Mouse (Mus musculus): ENCODE data around the gene Wdr1. TPM values are rescaled to one million over a fixed set of nuclear protein-coding genes. Genes with fewer than 3 reads are reported as not detected.

Wdr1 gene
- total RNA-seq, 2 experiments from 2014 or later = 46.1 to 78.0 TPM

GRCm38 (mm10) chr5:38547375-38547774 is 15.6 kb downstream of the Wdr1 start:
- no peak for ATAC-seq (replicated peaks; ENCODE audit: low FRiP score, poor library complexity, severe bottlenecking)

- ATAC-seq (replicated peaks; ENCODE audit: low FRiP score, poor library complexity, severe bottlenecking) = no peak
Measured at GRCm38 (mm10) chr5:38544423-38545415, 18.3 kb downstream of the Wdr1 start.

DNA sequence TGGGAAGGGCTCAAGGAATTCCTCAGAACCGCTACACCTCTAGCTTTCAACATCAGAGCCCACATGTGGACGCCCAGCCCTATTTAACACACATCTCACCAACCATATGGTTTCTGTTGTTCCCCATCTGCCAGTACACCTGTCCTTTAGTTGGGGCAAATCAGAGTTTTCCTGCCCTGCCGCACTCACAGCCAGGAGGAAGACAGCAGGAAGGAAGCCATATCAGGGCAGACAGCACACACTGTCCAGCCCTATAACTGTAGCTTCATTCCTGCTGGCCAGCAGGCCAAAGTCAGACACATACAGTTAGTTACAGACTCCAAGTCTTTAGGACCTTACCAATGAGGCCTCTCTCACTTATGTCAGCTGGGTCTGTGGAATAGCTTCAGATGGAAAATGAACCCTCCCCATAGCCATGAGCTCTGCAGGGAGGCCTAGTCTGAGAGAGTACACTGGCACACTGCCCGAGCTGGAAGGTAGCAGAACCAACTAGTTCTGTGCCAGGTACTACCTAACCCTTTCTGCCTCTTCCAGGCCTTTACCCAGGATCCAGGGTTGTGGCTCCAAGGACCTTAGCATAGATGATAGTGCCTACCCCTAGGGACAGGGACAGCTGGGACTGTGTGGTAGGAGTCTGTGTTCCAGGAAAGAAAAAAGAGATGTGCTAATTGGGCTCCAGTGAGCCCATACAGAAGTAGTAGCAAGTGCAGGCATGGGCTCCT is 19.4 kb downstream of the Wdr1 start:
- ATAC-seq (replicated peaks; ENCODE audit: low FRiP score, poor library complexity, severe bottlenecking) = no peak

- ATAC-seq (replicated peaks; ENCODE audit: low FRiP score, poor library complexity, severe bottlenecking) = no peak
Measured at GRCm38 (mm10) chr5:38541728-38542127, 21.3 kb downstream of the Wdr1 start.

GRCm38 (mm10) chr5:38540898-38541297 is 22.1 kb downstream of the Wdr1 start:
- no peak for ATAC-seq (replicated peaks; ENCODE audit: low FRiP score, poor library complexity, severe bottlenecking)

GRCm38 (mm10) chr5:38538508-38538907 is 24.5 kb downstream of the Wdr1 start:
- no peak for ATAC-seq (replicated peaks; ENCODE audit: low FRiP score, poor library complexity, severe bottlenecking)

GRCm38 (mm10) chr5:38537845-38538244 is 25.2 kb downstream of the Wdr1 start:
- no peak for ATAC-seq (replicated peaks; ENCODE audit: low FRiP score, poor library complexity, severe bottlenecking)

- ATAC-seq (replicated peaks; ENCODE audit: low FRiP score, poor library complexity, severe bottlenecking) = no peak
Measured at GRCm38 (mm10) chr5:38536822-38537221, 26.2 kb downstream of the Wdr1 start.

DNA sequence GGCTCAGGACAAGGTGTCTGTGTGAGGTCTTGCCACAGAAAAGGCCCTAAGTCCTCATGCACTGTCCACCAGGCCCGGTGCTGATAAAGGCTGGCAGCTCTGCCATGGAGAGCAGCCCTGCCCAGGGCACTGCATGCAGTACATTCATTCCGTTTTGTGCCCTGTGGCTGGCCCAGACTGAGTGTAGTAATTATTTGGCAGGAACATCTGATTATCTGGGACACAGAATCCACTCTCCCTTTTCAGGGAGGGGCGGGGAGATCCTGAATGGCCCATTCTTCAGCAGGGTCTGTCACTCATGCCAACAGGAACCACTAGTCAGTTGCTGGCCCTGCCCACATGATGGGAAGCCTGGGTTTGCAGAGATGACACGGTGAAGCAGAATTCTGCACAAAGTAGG is 30.9 kb downstream of the Wdr1 start:
- ATAC-seq (replicated peaks; ENCODE audit: low FRiP score, poor library complexity, severe bottlenecking) = no peak

GRCm38 (mm10) chr5:38529724-38530428 is 33.1 kb downstream of the Wdr1 start:
- no peak for ATAC-seq (replicated peaks; ENCODE audit: low FRiP score, poor library complexity, severe bottlenecking)

DNA sequence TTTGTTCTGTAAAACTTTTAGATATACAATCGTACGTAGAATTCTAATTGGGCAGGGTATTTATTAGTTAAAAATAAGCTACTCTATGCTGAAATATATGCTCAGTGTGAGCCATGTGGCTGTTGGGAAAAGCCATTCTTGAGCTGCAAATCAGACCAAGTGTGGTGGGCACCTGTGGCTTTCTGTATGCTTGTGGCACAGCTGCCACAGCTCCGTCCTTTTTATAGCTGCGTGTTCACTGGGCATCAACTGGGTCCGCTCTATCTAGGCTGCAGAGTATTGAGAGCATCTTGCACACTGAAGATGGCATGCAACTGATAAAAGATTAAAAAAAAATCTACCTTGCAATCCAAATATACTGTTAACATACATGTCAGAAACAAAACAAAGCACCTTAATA is 40.0 kb downstream of the Wdr1 start:
- no peak for ATAC-seq (replicated peaks; ENCODE audit: low FRiP score, poor library complexity, severe bottlenecking)

DNA sequence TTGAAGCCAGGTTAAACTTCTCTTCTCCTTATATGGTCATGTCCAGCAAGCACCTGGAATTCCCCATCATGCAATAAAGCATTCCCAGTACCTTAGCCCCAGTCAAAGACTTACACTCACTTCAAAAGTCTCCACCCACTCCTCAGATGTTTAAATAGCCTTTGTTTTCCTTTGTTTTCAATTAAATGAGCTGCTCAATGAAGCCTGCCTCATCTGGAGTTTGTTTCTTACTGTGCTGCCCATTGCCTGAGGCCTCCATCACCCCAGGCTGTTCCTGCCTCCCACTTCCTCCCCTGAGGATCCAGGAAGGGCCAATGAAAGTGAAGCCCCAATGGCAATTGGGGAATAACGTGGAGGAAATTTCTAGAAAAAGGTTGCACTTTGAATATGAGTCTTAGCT is 42.2 kb downstream of the Wdr1 start:
- ATAC-seq (replicated peaks; ENCODE audit: low FRiP score, poor library complexity, severe bottlenecking) = no peak

DNA sequence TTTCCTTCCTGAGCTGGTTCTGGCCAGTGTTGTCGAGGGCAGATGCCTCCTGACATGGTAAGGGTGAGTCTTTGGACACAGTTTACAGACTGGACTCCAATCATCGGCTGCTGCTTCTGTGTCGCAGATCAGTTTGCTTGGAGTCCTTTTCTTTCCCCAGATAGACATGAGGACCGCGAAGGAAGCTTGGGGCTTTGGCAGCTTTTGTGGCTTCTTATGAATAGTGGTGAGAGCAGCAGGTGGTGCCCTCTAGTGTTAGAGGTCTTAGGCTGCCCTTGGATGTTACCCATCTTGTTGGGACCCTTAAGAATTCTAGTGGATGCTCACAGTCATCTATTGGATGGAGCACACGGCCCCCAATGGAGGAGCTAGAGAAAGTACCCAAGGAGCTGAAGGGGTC is 46.8 kb downstream of the Wdr1 start:
- no peak for ATAC-seq (replicated peaks; ENCODE audit: low FRiP score, poor library complexity, severe bottlenecking)

GRCm38 (mm10) chr5:38512991-38513390 is 50.0 kb downstream of the Wdr1 start:
- ATAC-seq (replicated peaks; ENCODE audit: low FRiP score, poor library complexity, severe bottlenecking) = no peak

GRCm38 (mm10) chr5:38509568-38509967 is 53.5 kb downstream of the Wdr1 start:
- 0 out of 2 replicates have a peak, but pooled peaks have one; percentile 34 for ATAC-seq (replicated peaks; ENCODE audit: low FRiP score, poor library complexity, severe bottlenecking)

GRCm38 (mm10) chr5:38505435-38505765 is 57.6 kb downstream of the Wdr1 start:
- ATAC-seq (replicated peaks; ENCODE audit: low FRiP score, poor library complexity, severe bottlenecking) = no peak

- no peak for ATAC-seq (replicated peaks; ENCODE audit: low FRiP score, poor library complexity, severe bottlenecking)
Measured at GRCm38 (mm10) chr5:38504747-38505434, 58.1 kb downstream of the Wdr1 start.

- ATAC-seq (replicated peaks; ENCODE audit: low FRiP score, poor library complexity, severe bottlenecking) = no peak
Measured at GRCm38 (mm10) chr5:38504116-38504515, 58.9 kb downstream of the Wdr1 start.

GRCm38 (mm10) chr5:38502992-38503391 is 60.0 kb downstream of the Wdr1 start, which contains the start of gene Slc2a9:
TSS of gene Slc2a9 (minus strand) at chr5:38503143.
- ATAC-seq (replicated peaks; ENCODE audit: low FRiP score, poor library complexity, severe bottlenecking) = no peak

DNA sequence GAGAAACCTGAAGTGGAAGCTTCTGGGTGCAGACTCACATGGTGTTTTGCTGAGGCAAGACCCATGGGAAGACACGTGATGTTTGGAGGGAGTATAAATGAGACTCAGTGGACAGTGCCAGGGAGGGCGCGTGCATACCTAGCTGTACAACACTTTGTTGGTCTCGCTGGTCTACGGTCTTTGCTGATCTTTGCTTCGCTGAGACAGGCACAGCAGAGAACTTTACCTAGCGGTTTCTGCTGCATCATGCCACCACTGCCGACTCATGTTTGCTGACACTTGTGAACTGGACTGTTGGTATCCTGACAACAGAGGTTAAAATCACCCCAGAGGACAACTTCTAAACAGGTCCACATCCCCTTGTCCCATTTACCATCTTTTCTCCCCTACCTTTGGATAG is 63.0 kb downstream of the Wdr1 start:
- ATAC-seq (replicated peaks; ENCODE audit: low FRiP score, poor library complexity, severe bottlenecking) = no peak
